3 mouse cellular contexts compared by ENCODE assay signal in genomic region chr17:75537050-75537445, GRCm38 (mm10).
"Had no signal": no experiment of that assay in that cellular context is flagged by ENCODE, and none has a peak within 500 bp of the region (broad histone marks: within the 10 kb centered on the region; RNA-seq: fewer than 3 reads in every experiment).

No protein-coding gene starts in this region.

- DNase-seq: gastrocnemius, postnatal 25 days; kidney, adult 11 months; layer of hippocampus, postnatal 36 days had no signal
